Mouse (Mus musculus): Measurements from ENCODE around the gene Arhgdia.

Gene Arhgdia

DNA sequence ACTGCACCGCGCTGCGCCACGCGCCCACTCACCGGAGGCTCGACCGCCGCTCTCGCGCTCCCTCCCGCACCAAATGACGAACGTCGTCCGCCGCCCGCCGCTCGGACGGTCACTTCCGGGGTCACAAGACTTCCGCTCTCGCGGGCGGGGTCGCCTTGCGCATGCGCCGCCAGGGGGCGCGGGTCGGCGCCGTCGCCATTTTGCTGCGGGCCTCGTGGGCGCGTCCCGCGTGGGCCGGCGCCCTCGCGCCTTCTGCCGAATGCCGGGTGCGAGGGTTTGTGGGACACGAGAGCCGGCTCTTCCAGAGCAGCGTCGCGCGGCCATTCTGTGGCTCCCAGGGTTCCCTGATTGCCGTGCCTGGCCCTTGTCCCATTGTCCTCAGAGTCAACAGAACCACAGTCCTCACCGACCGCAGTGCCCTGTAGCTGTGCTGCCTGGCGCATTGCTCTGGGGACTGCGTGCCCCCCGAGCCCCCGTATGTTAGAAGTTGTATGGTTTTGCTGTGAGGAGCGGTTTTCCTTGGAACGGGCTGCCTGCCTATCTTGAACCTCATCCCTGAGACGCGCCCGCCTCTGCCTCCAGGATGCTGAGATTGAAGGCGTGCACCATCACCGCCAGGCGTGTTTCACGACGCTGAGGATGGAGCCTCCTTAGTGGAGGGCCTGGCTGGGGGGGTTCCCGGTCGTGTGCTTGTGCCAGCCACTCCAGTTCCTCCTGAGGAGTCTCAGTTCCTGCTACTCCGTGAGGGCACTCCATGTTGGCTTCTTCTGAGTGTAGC lies at the start of gene Arhgdia:
Gene Arhgdia (minus strand): TSS at position 135 of the 778 bp plus-strand sequence.
- peak; percentile 85 for DNase-seq

DNA sequence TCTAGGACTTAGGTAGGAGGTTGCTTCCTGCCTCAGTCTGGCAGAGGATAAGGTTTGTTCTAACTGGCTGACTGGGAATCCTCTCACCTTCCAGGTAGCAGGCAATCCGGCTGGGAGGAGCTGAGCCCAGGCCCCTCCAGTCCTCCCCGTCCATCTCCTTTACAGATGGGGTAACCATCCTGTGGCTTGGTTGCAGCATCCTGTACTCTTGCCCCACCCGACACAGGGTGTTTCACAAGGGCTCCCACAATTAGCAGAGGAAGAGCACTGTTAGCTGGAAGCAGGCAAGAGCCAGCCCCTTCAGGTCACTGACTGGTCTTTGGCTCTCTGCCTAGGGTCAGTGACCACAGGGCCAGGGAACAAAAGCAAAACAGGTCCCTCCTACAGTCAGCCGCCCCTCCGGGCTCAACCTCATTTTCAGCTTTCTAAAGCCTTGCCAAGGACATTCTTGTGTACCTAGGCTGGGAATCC lies 49.0 kb upstream of the Arhgdia start:
- no peak for DNase-seq

DNA sequence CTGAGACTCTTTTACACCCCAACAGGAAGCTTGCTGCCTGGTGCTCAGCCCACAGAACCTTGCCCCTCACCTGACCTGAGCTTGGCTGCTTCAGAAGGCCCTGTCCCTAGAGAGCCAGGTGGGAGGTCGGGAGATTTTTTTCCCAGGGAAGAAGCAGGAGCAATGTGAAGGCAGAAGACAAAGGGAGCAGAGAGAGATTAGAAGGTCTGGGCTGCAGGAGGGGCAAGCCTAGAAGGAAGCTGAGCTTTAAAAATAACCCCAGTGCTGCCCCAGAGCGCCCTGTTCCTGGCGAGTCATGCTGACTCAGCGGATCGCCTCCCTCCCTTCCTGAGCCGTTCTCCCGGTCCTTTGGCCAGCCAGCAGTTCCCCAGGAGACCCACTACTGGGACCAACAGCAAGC lies 48.5 kb upstream of the Arhgdia start:
- DNase-seq: no peak

DNA sequence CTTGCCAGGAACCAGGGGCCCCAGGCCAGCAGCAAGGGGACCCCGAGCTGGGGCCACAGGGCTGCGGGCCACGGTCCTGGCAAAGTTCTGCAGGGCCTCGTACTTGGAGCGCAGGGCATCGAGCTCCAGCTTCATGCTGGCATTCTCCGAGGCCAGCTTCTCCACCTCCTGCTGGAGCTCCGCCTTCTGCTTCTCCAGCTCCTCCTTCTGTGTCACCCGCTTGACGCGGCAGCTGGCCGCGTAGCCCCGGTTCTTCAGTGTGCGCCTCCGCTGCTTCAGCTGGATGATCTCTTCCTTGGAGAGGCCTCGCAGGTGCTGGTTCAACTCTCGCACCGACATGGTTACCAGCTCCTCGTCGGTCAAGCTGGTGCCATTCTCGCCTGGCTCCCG lies 47.9 kb upstream of the Arhgdia start:
- DNase-seq: no peak

DNA sequence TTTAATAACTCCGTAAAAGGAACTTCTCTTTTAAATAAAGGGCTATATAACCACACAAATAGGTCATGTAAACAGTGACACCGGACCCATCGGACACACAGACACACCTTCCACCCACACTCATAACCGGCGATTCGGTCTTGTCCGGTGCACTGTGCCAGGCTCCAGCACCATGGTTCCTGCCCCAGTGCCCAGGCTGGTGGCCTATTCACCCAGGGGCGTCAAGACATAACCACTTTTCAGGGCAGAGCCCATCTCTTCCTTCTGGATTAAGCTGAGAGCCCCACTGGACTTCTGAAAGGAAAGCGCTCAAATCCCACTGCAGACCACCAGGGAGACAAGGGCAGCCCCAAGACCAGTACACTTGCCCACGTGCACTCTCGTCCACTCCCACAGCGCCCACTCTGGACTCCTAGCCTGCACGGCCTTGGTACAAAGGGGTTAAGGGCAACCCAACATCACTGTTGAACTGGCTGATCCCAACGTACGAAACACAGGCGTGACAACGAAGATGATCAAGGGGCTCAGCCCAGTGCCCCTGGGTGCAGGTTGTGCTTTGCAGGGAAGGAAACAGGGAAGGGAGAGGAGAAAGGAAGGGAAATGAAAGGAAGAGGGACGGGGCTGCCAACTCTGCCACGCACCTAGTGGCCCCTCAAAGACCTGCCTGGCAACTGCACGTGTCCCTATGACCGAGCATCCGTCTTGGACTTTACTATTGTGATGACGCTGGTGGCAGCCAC lies 47.3 kb upstream of the Arhgdia start:
- no peak for DNase-seq

DNA sequence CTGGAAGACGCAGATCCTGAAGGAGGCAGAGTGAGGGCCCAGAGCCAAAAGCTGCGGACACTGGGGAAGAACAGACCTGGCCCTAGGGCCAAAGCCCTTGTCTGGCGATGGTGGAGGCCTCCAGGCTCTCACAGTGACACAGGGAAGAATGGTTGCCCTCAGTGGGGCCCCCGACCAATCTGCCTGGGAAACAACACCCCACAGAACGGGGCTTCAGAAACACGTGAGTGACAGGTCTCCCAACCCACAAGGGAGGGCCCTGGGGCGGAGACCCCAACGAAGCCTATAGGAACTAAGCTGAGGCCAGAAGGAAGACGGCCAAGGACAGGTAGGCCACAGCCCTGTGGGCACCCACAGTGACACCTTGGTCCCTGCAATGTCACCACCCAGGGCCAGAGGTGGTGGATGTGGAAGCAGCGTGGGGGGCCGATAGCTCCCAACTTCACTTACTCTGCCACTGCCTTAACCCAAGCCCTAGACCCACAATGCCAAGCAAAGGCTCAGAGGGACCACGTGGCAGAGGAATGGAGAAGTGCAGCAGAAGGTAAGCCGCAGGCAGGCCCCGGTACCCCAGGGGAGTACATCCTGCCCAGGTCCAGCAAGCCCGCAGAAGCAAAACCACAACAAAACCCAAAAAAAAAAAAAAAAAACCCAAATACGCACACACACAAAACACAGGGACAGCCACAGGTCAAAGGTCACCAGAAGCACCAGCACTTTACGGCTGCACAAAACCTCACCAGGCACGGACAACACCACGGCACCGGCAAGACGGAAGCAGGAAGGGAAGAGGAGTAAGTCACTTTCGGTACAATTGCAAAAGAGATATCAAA lies 46.3 kb upstream of the Arhgdia start:
- no peak for DNase-seq

DNA sequence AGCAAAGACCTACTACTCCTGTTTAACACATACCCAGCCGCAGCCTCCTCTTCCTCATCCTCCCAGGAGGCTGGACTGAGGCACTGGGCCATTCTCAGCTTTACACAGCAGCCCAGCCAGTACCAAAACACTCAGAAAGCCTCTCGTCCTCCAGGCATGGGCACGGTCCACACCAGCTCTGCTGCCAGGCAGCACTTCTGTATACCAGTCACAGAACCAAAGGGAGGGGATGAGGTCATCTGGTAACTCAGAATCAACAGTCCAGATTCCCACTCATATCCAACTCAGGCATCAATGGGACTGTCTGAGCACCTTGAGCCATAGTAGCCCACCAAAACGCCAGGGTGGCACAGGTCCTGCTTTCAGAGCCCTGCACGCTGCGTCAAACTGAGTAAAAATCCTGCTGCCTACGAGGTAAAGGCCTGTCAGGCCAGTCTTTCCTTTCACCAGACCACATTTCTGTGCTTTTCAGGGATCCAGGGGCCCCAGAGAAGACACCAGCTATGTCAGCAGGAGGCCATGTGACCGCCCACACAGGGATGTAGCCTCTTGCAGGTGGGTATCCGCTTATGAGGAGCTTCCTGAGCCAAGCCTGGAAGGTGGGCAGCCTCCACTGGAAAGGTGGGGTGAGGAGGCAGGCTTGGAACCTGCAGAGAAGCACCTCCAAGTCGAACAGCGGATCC lies 45.5 kb upstream of the Arhgdia start:
- DNase-seq: no peak

DNA sequence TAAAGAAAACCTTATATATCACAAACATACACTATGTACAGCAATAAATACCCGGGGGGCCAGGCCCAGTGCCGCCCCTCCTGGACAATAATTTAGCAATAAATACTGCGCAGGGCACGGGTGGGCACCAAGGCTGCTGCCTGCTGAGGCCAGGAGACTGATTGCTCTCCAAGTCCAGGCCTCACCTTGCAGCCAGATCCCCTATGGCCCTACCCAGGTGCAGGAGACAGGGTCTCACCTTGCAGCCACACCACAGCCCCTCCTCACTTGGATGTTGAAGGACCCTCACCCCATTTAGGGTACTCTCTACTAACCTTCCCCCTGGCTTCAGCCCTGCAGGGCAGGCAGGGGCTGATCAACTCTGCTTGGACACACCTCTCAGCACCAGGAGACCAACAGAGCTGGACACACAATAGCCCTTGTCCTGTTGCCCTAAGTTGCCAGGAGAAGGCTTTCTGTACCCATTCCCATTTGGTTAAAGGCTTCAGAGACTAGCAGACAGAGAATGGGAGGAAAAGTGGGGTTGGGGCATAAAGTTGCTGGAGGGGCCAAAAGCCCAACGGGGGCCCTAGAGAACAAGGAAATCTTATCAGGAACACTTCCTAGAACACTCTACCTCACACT lies 43.8 kb upstream of the Arhgdia start, which contains the start of gene Sirt7:
Gene Sirt7 (minus strand): TSS at position 89 of the 624 bp plus-strand sequence.
- no peak for DNase-seq

DNA sequence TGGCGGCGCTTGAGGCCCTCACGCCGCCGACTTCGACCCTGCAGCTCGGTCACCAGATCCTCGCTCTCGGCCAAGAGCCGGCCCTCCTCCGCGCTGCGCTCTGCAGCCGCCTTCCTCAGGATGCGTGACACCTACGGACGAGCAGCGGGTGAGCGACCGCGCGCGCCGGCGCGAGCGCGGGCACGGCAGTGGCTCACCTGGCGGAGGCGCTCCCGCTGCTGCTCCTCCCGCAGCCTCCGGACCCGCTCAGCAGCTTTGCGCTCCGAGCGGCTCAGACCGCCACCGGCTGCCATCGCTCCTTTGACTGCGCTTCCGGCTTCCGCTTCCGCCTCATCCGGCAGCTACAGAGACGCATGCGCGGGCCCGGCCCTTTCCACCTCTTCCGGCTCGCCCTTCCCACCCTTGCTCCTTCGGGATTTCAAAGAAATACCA lies 43.3 kb upstream of the Arhgdia start:
- peak; percentile 80 for DNase-seq

DNA sequence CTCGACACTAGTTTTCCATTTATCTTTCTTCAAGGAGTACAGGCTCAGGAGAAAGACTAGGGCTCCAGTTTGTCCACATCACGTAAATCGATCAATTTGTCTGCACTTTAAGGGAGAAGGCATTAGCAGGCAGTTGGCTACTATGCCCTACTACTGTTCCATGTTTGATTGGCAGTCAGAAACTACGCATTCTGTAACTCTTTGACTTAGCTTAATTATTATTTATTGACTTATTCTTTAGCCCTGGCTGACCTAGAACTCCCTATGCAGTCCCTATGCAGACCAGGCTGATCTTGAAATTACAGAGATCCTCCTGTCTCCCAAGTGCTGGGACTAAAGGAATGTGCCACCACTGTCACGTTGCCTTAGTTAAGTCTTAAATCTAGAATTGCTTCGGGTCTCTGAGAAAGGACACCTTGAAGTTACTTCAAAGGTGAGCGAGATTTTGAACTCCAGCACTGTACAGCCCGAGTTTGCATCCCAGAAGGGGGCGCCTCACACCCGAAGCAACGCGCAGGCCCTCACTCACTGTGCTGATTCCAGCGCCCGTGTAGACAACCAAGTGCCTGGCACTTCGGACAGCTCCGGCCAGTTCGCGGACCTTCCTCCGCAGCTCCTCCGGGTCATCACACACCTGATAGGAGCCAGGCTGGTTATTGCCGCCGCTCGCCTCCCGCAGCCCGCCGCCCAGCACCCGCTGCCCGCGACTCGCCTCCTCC lies 42.7 kb upstream of the Arhgdia start:
- no peak for DNase-seq

DNA sequence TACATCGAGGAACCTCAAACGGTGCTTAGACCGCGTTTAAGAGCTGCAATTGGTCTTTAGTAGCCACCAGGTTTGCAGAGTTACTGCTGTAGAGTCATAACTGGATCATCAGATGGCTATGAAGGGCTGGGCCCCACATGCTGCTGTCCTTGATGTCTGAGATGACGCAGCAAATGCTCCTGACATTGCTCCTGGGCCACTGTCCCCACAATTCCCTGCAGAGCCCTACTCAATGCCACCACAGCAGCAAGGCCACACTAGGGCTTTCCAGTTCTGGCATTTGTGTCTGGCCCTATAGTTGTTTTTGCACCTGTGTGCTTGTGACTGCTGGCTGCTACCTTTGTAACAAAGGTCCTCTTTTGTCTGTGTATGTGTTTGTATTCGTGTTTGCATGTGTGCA lies 41.4 kb upstream of the Arhgdia start:
- DNase-seq: no peak

DNA sequence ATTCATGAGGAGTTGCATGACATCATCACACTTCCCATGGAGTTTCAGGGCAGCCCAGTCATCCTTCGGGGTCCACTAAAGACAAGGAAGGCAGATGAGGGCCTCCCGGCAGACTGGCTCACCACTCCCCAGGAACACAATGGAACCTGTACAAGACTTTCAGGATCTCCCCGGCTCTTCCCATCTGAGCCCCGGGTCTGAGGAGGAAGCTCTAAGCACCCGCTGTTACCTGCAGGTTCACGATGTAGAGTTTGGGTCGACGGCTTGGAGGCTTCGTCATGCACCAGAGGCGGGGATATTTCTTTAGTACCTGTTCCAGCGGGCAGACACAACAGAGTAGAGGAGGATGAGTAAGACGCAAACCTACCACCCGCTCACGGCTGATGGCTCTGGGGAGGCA lies 38.8 kb upstream of the Arhgdia start:
- no peak for DNase-seq

DNA sequence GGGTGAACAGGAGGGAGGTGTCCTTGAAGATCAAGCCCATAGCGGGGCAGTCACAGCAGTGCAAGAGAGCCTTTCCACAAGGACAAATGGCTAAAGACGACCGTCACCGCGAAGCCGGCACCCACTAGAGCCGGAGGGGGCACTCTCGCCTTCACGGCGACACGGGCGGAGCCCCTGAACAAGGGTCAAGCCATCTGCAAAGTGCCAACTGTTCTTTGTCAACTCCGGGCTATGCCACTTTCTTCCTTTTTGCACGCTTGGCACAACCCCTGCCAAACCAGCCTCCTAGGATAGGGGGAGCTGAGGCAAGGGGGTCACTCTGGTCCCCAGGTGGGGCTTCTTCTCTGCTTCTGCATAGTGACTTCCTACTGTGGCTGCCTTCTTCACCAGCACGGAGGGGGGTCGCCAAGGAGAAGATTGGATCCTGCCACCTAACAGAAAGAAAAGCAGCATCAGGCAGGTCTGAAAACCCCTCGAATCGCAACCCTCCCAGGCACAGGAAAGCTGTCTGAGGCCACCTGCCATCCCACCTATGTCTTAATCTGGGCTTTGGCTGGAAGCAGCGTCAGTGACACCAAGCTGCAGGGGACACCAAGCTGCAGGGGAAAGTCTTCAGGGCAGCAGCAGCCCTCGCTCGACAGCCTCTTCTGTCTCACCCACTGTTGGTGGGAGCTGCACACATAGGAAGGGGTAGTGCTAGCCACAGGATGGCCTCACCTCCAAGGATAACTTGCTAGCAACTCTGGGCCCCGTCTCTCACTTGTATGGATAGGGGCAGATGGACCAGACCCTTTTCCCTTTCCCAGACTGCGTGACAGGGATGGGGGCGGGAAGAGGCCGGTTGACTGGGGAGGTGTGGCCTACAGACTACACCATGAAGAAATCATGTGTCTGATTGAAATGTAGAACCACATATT lies 37.5 kb upstream of the Arhgdia start:
- DNase-seq: no peak

DNA sequence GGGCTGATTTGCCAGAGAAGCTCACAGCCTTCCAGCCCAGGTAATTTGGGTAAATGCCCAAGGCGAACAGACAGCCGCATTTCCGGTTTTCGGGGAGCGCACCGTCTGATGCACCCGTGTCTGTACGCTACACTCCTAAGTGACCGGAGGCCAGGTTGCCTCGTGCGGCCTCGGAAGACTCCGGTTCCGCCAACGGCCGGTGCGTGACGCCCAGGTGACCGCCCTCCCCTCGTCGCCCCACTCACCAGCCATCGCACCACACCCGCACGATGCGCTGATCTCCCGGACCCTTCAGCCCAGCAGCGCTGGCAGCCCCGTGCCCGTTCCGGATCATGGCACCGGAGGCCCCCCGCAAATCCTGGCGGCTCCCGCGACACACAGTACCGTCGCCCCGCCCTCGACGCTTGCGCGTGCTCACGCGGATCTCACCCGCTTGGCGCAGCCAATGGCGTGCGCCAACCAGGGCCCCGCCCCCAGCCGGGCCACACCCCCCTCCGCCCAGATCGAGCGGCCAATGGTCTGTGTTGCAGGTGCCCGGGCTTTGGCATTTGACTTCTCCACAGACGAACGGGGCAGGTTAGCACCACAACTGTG lies 36.2 kb upstream of the Arhgdia start, which contains the start of gene Pcyt2:
Gene Pcyt2 (minus strand): TSS at position 418 of the 594 bp plus-strand sequence.
- peak; percentile 93 for DNase-seq

DNA sequence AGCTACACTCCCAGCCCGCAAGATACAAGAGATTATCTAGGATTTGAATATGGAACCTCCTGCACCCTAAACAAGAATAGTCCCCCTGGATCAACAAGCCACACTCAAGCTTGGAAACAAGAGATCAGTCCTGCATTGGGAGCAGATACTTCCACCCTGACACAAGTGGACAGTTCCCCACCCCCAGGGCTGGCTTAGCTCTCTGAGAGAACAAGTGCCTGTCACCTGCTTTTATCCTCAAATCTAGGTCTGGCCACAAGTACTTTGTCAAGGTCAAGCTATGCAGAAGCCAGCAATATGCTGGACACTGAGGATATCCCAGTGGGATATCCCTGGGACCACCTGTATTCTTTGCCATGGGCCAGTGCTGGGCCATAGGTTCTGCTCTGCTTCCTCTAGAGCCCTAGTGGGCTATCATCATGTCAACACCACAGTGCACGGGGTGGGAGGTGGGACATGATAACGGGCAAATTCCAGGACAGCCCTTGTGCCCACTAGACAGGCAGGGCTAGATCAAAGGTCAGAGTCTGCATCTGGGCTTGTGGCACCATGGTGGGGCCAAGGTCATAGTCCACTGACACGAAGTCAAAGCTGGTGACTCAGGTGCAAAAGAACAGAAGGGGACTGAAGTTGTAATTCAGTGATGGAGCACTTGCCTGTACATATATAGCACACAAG lies 35.3 kb upstream of the Arhgdia start:
- no peak for DNase-seq

DNA sequence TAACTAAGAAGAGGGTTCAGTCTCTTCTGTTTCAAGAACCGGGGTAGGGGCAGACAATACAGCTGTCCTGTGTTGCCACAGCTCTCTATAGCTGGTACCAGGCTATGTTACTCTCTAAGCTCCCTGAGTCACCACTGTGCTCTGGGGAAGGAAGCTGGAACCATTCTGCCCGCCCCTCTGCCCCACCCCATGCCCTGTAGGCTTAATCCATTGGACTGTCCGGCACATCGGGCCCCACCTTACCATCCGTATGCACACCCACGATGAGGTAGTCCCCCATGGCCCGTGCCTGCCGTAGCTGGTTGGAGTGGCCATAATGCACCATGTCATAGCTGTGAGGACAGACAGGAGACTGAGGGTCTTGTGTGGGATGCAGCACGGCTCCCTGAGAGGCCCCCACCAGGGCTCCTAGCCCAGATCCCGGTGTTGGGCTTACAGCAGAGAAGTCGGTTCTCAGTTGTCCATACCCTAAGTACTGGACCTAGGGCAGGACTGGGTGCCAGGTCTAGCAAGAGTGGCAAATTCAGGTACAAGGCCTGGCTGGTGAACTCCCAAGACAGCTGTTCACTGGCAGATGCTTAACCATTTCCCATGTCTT lies 34.3 kb upstream of the Arhgdia start:
- DNase-seq: no peak

DNA sequence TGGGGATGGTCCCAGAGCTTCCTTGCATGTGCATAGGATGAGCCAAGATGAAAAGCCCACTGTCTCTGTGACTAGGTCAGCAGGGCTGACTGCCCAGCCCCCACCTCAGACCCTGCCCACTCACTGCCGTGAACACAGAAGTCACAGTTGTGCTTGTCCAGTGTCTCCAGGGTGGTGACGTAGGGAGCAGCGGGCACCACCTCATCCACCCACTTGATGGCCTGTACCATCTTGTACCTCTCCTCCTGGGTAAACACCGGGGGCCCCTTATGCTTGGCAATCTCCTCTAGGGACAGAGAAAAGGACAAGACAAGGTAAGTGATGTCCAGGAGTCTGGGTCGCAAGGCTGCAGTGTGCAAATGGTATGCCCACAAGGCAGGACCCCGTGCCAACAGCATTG lies 33.7 kb upstream of the Arhgdia start:
- DNase-seq: no peak

DNA sequence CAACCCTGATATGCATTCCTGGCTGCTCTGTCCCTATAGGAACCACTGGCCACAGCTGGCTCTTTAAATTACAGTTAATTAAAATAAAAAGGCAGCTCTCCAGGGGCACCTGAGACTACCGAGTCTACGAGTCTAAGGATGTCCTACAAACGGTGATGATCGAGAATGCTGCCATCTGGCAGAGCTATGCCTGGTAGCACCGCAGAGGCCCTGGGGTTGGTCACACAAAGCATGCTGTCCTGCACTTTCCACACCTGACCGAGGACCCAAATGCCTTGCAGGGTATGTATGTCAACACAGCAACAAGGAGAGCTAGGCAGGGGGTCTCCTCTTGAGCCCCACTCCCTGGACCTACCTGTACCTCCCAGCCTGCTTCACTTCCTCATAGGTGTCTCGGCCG lies 32.6 kb upstream of the Arhgdia start:
- no peak for DNase-seq

DNA sequence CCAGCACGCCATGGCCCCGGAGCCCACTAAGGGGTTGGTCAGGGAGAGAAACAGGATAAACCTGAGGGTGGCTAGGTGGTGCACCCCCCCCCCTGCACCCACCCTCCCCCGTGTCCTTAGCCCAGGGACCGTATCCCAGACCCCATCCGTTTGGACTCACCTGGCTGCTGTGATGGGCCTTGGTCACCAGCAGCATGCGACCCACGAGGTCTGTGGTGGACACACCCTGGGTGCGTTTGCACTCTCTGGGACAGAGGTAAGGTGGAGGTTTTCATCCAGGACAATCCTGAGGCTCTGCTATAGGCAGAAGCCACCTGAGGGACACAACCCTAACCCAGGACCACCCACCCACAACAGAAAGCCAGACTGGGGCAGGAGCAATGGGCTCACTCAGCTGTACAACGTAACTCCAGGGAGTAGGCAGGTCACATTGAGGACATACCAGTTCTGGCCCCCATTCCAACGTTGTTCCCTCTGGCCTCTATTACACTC lies 32.1 kb upstream of the Arhgdia start:
- no peak for DNase-seq

Data from cerebellum, adult 11 months (tissue).